Mouse (Mus musculus) heart, adult 2 months (tissue): Measurements from ENCODE around the gene Arhgap35.

Source experiments
- CTCF ChIP-seq: fragments of 200-600 bp; IDR thresholded peaks from 2 replicates; pipeline ENCODE4 v1.8.1; 2022; ENCODE audit warnings: antibody characterized with exemption, mild to moderate bottlenecking, moderate library complexity
- EP300 ChIP-seq: fragments of 200-500 bp; IDR thresholded peaks from 2 replicates; pipeline ENCODE4 v1.6.1; 2011; ENCODE audit warnings: low read depth, low read length, control low read depth; ENCODE audit not compliant: insufficient read depth
- POLR2A ChIP-seq: fragments of 200-500 bp; IDR thresholded peaks from 2 replicates; pipeline ENCODE4 v1.6.1; 2011; ENCODE audit warnings: mild to moderate bottlenecking, low read depth, low read length, control low read depth; ENCODE audit not compliant: insufficient read depth

- TF ChIP-seq POLR2A: no peak
- TF ChIP-seq CTCF: no peak
- no peak for TF ChIP-seq EP300
Measured at GRCm38 (mm10) chr7:16554215-16554614, 60.6 kb downstream of the Arhgap35 start.
